Mouse (Mus musculus): Measurements from ENCODE around the gene Stmnd1. TPM values are rescaled to one million over a fixed set of nuclear protein-coding genes. Genes with fewer than 3 reads are reported as not detected.
"Not testable (repeated sequence)": the region's sequence is repeated elsewhere in the genome, so short reads cannot be mapped to it uniquely, and the experiment has no call there.

Gene Stmnd1
- total RNA-seq, 2 experiments from 2014 or later = not detected

- no peak for DNase-seq (ENCODE audit: low spot score)
Measured at GRCm38 (mm10) chr13:46288372-46288771, 14.9 kb downstream of the Stmnd1 start.

GRCm38 (mm10) chr13:46290537-46290936, 17.0 kb downstream of the Stmnd1 start:
- DNase-seq (ENCODE audit: low spot score) = no peak

- no peak for DNase-seq (ENCODE audit: low spot score)
Measured at GRCm38 (mm10) chr13:46294365-46294764, 20.8 kb downstream of the Stmnd1 start.

- DNase-seq (ENCODE audit: low spot score) = no peak
Measured at GRCm38 (mm10) chr13:46297701-46298100, 24.2 kb downstream of the Stmnd1 start.

- peak; percentile 49 for DNase-seq (ENCODE audit: low spot score)
Measured at GRCm38 (mm10) chr13:46310790-46311189, 37.3 kb downstream of the Stmnd1 start.

- DNase-seq (ENCODE audit: low spot score) = no peak
Measured at GRCm38 (mm10) chr13:46313176-46313575, 39.7 kb downstream of the Stmnd1 start.

GRCm38 (mm10) chr13:46315165-46315564, 41.6 kb downstream of the Stmnd1 start:
- DNase-seq (ENCODE audit: low spot score) = no peak

GRCm38 (mm10) chr13:46326351-46326985, 52.9 kb downstream of the Stmnd1 start:
- DNase-seq (ENCODE audit: low spot score) = no peak

GRCm38 (mm10) chr13:46335020-46335419, 61.5 kb downstream of the Stmnd1 start:
- DNase-seq (ENCODE audit: low spot score) = no peak

- DNase-seq (ENCODE audit: low spot score) = not testable (repeated sequence)
Measured at GRCm38 (mm10) chr13:46336281-46336680, 62.8 kb downstream of the Stmnd1 start.

GRCm38 (mm10) chr13:46337791-46338190, 64.3 kb downstream of the Stmnd1 start:
- DNase-seq (ENCODE audit: low spot score) = no peak

GRCm38 (mm10) chr13:46339954-46340353, 66.4 kb downstream of the Stmnd1 start:
- no peak for DNase-seq (ENCODE audit: low spot score)

- DNase-seq (ENCODE audit: low spot score) = no peak
Measured at GRCm38 (mm10) chr13:46340583-46340982, 67.1 kb downstream of the Stmnd1 start.

GRCm38 (mm10) chr13:46341419-46341818, 67.9 kb downstream of the Stmnd1 start:
- peak; percentile 80 for DNase-seq (ENCODE audit: low spot score)

- no peak for DNase-seq (ENCODE audit: low spot score)
Measured at GRCm38 (mm10) chr13:46343226-46343625, 69.7 kb downstream of the Stmnd1 start.

- no peak for DNase-seq (ENCODE audit: low spot score)
Measured at GRCm38 (mm10) chr13:46346830-46347512, 73.5 kb downstream of the Stmnd1 start.

- no peak for DNase-seq (ENCODE audit: low spot score)
Measured at GRCm38 (mm10) chr13:46349664-46350063, 76.1 kb downstream of the Stmnd1 start.

Other genes starting within 250 kb of the Stmnd1 start
- 100 to 1,000 TPM; 176 to 207 TPM for gene Rbm24, start 144.7 kb downstream of the Stmnd1 start, total RNA-seq (2021)
- gene Cap2, start 228.1 kb downstream of the Stmnd1 start, total RNA-seq (2021) = 100 to 1,000 TPM; 314 to 333 TPM